Mouse (Mus musculus): Measurements from ENCODE around the gene Nudt3. TPM values are rescaled to one million over a fixed set of nuclear protein-coding genes. Genes with fewer than 3 reads are reported as not detected.
"Not testable (repeated sequence)": the region's sequence is repeated elsewhere in the genome, so short reads cannot be mapped to it uniquely, and the experiment has no call there.

Nudt3 gene
- polyA plus RNA-seq, 1 experiment from 2014 or later, result 251 TPM

DNA sequence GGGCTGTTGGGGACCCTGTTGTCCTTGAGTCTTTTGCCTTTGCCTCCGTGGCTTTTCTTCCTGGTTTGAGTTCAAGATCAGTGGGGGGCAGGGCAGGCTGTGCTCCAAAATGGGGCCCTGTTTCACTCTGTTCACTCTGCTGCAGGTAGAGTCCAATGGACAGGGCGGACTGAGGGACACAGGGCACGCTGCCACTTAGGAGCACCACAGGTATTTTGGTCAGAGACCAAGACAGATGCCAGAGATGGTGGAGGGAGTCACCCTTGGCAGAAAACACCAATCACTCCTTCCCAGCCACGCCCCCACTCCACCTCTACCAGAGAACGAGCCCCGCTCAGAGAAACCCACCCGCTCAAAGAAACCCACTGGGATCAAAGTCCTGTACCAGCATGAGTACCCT is 22.5 kb upstream of the Nudt3 start:
- Histone ChIP-seq H3K27ac (no peak overlapping the region), H3K4me2 (no peak overlapping the region), H3K27me3 (replicated peaks) (no peaks in the 10 kb centered on the region), H3K4me1 (peaks cover 9% of the 10 kb centered on the region), H3K9ac (no peak overlapping the region), H3K4me3 (no peak overlapping the region), H3K36me3 (replicated peaks) (no peaks in the 10 kb centered on the region), H3K9me3 (no peaks in the 10 kb centered on the region)
- 48% methylated on average over 7 of the region's 7 CpGs for WGBS
- no peak for ATAC-seq (replicated peaks)

DNA sequence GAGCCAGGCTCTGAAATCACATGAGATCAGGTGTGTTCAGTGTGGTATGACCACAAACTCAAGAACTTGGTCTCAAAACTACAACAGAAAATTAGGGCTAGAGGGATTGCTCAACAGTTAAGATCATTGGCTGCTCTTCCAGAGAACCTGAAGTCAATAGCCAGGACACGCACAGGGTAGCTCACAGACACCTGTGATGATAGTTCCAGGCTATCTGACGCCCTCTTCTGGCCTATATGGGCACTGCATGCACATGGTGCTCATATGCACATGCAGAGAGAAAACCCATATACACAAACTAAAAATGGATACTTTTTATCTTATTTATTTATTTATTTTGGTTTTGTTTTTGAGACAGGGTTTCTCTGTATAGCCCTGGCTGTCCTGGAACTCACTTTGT is 21.3 kb upstream of the Nudt3 start:
- ATAC-seq (replicated peaks), result no peak
- no peak overlapping the region for H3K9ac ChIP-seq
- H3K4me2 ChIP-seq, result no peak overlapping the region
- no peaks in the 10 kb centered on the region for H3K27me3 ChIP-seq (replicated peaks)
- H3K36me3 ChIP-seq (replicated peaks), result no peaks in the 10 kb centered on the region
- no peaks in the 10 kb centered on the region for H3K9me3 ChIP-seq
- no peak overlapping the region for H3K27ac ChIP-seq
- no peak overlapping the region for H3K4me3 ChIP-seq
- WGBS, result 41% methylated on average over 2 of the region's 2 CpGs
- H3K4me1 ChIP-seq, result peaks cover 9% of the 10 kb centered on the region

DNA sequence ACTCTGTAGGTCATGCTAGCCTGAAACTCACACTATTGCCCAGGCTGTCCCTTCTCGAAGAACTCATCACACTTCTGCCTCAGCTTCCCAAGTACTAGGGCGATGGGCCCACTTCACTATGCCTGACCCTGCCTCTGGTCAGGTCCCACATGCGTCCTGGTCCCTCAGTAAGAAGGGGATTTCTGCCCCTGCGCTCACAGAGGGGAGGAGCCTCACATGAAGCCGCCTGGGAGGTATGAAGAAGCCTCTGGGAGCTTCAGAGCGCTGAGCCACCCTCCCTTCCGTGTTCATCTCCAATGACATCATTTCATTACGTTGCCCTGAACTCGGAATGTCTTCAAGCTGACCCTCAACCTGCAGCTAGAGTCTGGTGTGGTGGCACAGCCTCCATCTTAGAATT is 20.5 kb upstream of the Nudt3 start:
- Histone ChIP-seq H3K4me2 (no peak overlapping the region), H3K4me1 (peaks cover 9% of the 10 kb centered on the region), H3K9me3 (no peaks in the 10 kb centered on the region), H3K27me3 (replicated peaks) (no peaks in the 10 kb centered on the region), H3K27ac (no peak overlapping the region), H3K9ac (no peak overlapping the region), H3K4me3 (no peak overlapping the region), H3K36me3 (replicated peaks) (no peaks in the 10 kb centered on the region)
- WGBS, result 84% methylated on average over 9 of the region's 9 CpGs
- no peak for ATAC-seq (replicated peaks)

DNA sequence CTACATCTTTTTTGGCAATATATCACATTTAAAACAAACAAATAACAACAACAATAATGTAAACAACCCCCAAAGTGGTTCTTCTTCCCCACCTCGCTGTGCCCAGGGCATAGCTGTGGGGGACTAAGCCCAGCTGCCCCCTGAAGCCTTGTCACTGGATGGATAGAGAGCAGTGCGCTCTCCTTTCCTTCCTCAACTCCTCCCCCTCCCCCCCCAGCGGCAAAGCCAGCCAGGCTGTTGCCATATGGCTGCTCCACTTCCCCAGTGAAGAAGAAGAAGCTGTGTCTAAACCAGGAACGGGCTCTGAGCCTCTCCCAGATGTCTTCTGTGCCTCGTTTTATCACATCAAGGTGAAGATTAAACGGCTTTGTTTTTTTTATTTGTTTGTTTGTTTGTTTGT is 19.8 kb upstream of the Nudt3 start:
- H3K9ac ChIP-seq, result no peak overlapping the region
- H3K9me3 ChIP-seq, result no peaks in the 10 kb centered on the region
- 36% methylated on average over 6 of the region's 6 CpGs for WGBS
- H3K4me3 ChIP-seq, result no peak overlapping the region
- no peaks in the 10 kb centered on the region for H3K27me3 ChIP-seq (replicated peaks)
- H3K4me1 ChIP-seq, result peaks cover 9% of the 10 kb centered on the region
- no peak for ATAC-seq (replicated peaks)
- H3K27ac ChIP-seq, result peak overlapping the region; percentile 70
- H3K36me3 ChIP-seq (replicated peaks), result no peaks in the 10 kb centered on the region
- H3K4me2 ChIP-seq, result 0 out of 2 replicates have a peak overlapping the region, but pooled peaks have one; percentile 10

DNA sequence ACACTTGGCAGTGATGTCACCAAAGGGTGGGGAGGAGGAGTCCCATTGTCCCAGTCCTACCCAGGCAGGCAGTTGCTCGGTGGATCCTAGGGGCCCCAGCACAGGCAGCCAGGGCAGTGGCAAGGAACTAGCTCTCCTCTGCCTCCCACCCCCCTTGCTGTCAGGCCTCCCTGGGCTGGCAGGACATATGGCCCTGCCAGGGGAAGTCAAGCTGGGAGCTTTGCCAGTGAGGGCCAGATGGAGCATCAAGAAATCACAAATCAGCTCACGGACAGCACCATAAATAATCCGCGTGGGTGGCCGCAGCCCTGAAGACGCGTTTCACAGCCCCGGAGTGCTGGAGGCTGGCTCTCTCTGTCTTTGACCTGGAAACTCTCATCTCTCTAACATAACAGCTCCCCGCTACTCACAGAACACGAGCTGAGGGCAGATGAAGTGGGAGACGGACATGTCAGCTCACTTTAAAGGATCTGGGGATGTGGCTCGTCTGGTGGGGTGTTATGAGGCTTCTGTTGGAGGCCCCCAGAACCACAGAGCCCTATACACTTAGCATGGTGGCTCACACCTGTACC is 19.3 kb upstream of the Nudt3 start:
- Histone ChIP-seq H3K4me3 (no peak overlapping the region), H3K4me1 (peaks cover 9% of the 10 kb centered on the region), H3K9me3 (no peaks in the 10 kb centered on the region), H3K9ac (no peak overlapping the region), H3K36me3 (replicated peaks) (no peaks in the 10 kb centered on the region), H3K27ac (peak overlapping the region; percentile 70), H3K4me2 (peak overlapping the region; percentile 10; the same call in 1 of the 2 replicates), H3K27me3 (replicated peaks) (no peaks in the 10 kb centered on the region)
- peak; percentile 76 for ATAC-seq (replicated peaks)
- 21% methylated on average over 12 of the region's 12 CpGs for WGBS

DNA sequence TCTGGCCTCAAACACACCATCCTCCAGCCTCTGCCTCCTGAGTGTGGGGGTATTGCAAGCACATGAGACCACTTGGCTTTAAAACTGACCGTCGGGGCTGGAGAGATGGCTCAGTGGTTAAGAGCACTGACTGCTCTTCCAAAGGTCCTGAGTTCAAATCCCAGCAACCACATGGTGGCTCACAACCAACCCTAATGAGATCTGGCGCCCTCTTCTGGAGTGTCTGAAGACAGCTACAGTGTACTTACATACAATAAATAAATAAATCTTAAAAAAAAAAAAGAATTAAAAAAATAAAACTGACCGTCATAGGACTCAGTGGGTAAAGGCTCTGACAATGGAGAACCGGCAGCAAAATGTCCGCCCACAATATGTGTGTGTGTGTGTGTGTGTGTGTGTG is 16.6 kb upstream of the Nudt3 start:
- not testable (repeated sequence) for H3K4me2 ChIP-seq; H3K27me3 ChIP-seq (replicated peaks); ATAC-seq (replicated peaks); H3K9ac ChIP-seq; H3K9me3 ChIP-seq; H3K27ac ChIP-seq; H3K36me3 ChIP-seq (replicated peaks); H3K4me3 ChIP-seq
- WGBS, result 90% methylated on average over 6 of the region's 6 CpGs
- peaks cover 21% of the 10 kb centered on the region for H3K4me1 ChIP-seq

DNA sequence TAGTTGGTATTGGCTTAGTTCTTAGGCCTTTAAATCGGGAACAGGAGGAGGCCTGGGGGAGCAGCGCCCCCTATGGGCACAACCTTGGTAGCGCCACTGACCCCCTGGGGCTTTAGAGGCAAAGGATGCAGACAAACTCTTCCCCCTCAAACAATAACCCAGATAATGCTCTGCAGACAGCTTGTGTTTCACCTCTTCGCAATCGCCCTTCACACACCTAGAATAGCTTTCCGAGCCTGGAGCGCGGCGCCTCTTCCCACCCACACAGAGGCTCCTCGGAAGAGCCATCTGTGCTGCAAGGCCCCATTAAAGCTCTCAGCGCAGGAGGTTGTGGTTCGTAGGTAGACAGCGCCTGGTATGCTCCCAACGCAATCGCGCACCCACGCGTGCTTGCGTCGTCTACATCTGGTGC is 15.6 kb upstream of the Nudt3 start:
- no peak for ATAC-seq (replicated peaks)
- WGBS, result 77% methylated on average over 20 of the region's 20 CpGs
- Histone ChIP-seq H3K4me2 (no peak overlapping the region), H3K4me1 (peaks cover 27% of the 10 kb centered on the region), H3K27ac (no peak overlapping the region), H3K4me3 (no peak overlapping the region), H3K27me3 (replicated peaks) (no peaks in the 10 kb centered on the region), H3K9ac (no peak overlapping the region), H3K9me3 (no peaks in the 10 kb centered on the region), H3K36me3 (replicated peaks) (no peaks in the 10 kb centered on the region)

DNA sequence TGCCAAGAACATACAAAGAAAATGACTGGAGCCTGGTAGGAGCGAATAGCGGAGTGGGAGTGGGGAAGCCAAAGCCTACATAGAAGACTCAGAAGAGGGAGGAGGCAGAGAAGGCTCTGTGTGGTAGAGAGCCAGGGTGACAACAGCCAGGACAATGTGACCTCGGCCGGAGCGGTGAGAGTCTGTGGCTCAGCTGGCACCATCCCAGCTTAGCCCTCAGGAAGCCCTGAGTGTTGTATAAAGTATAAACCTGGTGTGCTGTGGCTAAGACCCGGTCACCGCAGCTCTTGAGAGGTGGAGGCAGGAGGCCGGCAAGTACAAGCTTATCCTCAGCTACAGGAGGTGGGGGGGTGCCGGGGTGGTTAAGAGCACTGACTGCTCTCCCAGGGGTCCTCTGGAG is 14.0 kb upstream of the Nudt3 start:
- Histone ChIP-seq H3K27ac (no peak overlapping the region), H3K27me3 (replicated peaks) (no peaks in the 10 kb centered on the region), H3K36me3 (replicated peaks) (no peaks in the 10 kb centered on the region; the same call in 1 of the 2 replicates), H3K9me3 (no peaks in the 10 kb centered on the region), H3K9ac (no peak overlapping the region), H3K4me1 (peaks cover 29% of the 10 kb centered on the region), H3K4me2 (no peak overlapping the region), H3K4me3 (no peak overlapping the region)
- 63% methylated on average over 9 of the region's 9 CpGs for WGBS
- ATAC-seq (replicated peaks), result no peak

DNA sequence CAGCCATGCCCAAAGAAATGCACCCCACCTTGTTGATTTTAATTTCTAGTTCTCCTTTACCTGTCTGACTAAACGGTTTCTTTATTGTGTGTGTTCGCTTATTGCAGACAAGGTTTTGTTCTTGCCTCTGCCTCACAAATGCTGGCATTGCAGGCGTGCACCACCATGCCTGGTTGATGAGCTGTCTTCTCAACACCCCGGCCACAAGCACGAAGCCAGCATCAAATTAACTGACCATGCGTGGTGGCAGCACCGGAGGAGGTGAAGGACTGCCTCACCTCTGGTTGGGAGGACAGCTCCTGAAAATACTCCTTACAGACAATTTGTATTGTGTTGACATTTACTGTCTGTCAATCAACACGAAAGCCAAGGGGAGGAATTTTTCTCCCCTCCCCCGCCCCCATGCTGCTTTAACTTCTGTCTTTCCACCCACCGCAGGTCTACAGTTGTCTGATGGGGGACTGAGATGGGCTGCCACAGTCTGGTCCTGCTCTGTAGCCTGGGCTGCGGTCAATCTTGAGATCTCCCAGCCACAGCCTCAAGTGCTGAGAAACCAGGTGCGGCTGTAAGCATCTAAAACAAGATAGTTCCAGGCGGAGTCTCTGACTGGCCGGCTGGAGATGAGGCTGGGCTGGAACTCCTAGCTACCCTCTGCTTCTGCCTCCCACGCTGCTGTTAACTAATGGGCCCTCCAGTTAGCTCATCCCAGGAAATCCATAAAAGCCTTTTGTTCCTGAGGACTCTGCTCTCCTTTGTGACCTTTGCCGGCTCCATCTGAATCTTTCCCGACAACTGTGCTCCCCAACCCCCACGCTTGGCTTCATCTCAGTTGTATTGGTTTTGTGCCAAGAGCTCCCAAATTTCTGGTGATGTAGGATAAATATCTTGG is 13.1 kb upstream of the Nudt3 start, which contains the start of gene Rps10:
Rps10 (minus strand) TSS at position 538 of the 889 bp plus-strand sequence.
- Histone ChIP-seq H3K4me3 (peak within 1 kb of the TSS; percentile 59), H3K4me1 (peaks cover 28% of the 10 kb centered on the region), H3K4me2 (peak within 1 kb of the TSS; percentile 57), H3K9me3 (no peaks in the 10 kb centered on the region), H3K9ac (0 out of 2 replicates have a peak within 1 kb of the TSS, but pooled peaks have one; percentile 36), H3K27me3 (replicated peaks) (no peaks in the 10 kb centered on the region), H3K27ac (peak within 1 kb of the TSS; percentile 87), H3K36me3 (replicated peaks) (peaks cover 4% of the 10 kb centered on the region; the same call in 1 of the 2 replicates)
- ATAC-seq (replicated peaks), result no peak
- 50% methylated on average over 18 of the region's 18 CpGs for WGBS

DNA sequence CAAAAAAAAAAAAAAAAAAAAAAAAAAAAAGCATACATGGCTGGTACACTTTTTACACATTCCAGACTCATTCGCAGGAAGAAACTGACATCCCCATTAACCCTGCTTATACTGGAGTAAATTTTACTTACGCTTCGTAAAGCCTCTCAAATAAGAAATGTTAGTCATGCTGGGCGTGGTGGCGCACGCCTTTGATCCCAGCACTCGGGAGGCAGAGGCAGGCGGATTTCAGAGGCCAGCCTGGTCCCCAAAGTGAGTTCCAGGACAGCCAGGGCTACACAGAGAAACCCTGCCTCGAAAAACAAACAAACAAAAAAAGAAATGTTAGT is 12.2 kb upstream of the Nudt3 start:
- Histone ChIP-seq H3K9ac (0 out of 2 replicates have a peak overlapping the region, but pooled peaks have one; percentile 36), H3K27ac (peak overlapping the region; percentile 87), H3K4me2 (peak overlapping the region; percentile 57), H3K36me3 (replicated peaks) (peaks cover 13% of the 10 kb centered on the region), H3K4me3 (peak overlapping the region; percentile 59), H3K4me1 (peaks cover 28% of the 10 kb centered on the region)
- peak; percentile 4; the same call in 1 of the 2 replicates for ATAC-seq (replicated peaks)
- H3K9me3 ChIP-seq; H3K27me3 ChIP-seq (replicated peaks): not testable (repeated sequence)
- 47% methylated on average over 9 of the region's 9 CpGs for WGBS

DNA sequence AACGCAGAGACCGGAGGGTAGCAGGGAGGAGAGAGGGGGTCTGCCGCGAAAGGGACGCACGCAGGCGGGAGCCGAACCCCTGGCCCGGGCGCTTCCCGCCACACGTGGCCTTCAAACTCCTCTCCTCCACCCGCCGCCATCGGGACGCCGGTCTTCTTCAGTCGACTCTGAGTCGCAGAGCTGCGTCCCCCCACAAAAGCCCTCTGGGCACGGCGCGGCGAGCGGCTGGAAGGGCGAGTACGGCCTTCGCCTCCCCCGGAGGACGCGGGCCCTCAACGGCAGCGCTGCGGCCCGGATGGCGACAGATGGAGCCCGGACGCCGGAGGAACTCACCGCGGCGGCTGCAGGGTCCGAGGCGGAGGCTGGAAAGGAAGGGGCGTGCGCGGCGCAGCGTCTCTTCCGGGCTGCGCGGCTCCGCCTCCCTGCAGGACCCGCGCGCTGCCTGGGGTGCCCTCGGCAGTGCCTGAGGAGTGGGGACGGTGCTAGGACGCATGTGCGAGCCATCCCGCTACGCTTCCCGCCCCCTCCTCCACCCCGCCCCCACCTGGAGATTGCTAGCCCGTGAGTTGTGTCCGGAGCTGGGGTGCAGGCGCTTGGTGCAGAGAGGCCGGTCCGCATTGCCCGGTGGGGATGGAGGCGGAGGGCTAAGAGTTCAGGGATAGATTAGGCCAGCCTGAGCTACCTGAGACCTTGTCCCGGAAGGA is 11.7 kb upstream of the Nudt3 start, which contains the start of gene RPS10-NUDT3:
RPS10-NUDT3 (minus strand) TSS at position 352 of the 704 bp plus-strand sequence.
- H3K4me2 ChIP-seq, result peak within 1 kb of the TSS; percentile 57
- peak; percentile 98 for ATAC-seq (replicated peaks)
- peaks cover 28% of the 10 kb centered on the region for H3K4me1 ChIP-seq
- no peaks in the 10 kb centered on the region for H3K9me3 ChIP-seq
- H3K36me3 ChIP-seq (replicated peaks), result peaks cover 17% of the 10 kb centered on the region
- H3K4me3 ChIP-seq, result peak within 1 kb of the TSS; percentile 59
- peak within 1 kb of the TSS; percentile 87 for H3K27ac ChIP-seq
- H3K9ac ChIP-seq, result peak within 1 kb of the TSS; percentile 63
- WGBS, result under 1% methylated on average over 63 of the region's 72 CpGs
- no peaks in the 10 kb centered on the region for H3K27me3 ChIP-seq (replicated peaks)
